Mouse (Mus musculus) ES-Bruce4 (cell line): Measurements from ENCODE around the gene Cacna1e. TPM values are rescaled to one million over a fixed set of nuclear protein-coding genes. Genes with fewer than 3 reads are reported as not detected.

Experiments
- H3K27ac ChIP-seq: 2 replicates; pipeline ENCODE4 v1.5.1; 2012; ENCODE audit warnings: low read length, inconsistent platforms; ENCODE audit not compliant: insufficient read depth
- H3K27me3 ChIP-seq: 2 replicates; pipeline ENCODE4 v1.6.1; 2012; ENCODE audit warnings: mild to moderate bottlenecking, low read length, inconsistent platforms; ENCODE audit not compliant: control insufficient read depth, poor library complexity, insufficient read depth, severe bottlenecking
- H3K36me3 ChIP-seq: 2 replicates; pipeline ENCODE4 v1.6.1; 2012; ENCODE audit warnings: inconsistent platforms, mild to moderate bottlenecking, low read length, moderate library complexity; ENCODE audit not compliant: control insufficient read depth, poor library complexity, insufficient read depth, severe bottlenecking
- H3K4me1 ChIP-seq: one replicate; pipeline ENCODE4 v1.8.1; 2011; ENCODE audit warnings: low read length; ENCODE audit not compliant: control insufficient read depth, insufficient read depth
- H3K4me3 ChIP-seq: 2 replicates; pipeline ENCODE4 v1.5.1; 2011; ENCODE audit warnings: low read depth, mild to moderate bottlenecking, low read length
- H3K9ac ChIP-seq: 2 replicates; pipeline ENCODE4 v1.6.1; 2012; ENCODE audit warnings: low read depth, mild to moderate bottlenecking, inconsistent platforms; ENCODE audit not compliant: poor library complexity, severe bottlenecking
- H3K9me3 ChIP-seq: replicated peaks from 2 replicates; pipeline ENCODE4 v1.6.1; 2012; ENCODE audit warnings: mild to moderate bottlenecking, low read length, inconsistent platforms; ENCODE audit not compliant: control insufficient read depth, poor library complexity, insufficient read depth, severe bottlenecking
- CTCF ChIP-seq: IDR thresholded peaks from one replicate; pipeline ENCODE4 v1.8.1; 2011; ENCODE audit warnings: low read depth, low read length
- EP300 ChIP-seq: IDR thresholded peaks from 2 replicates; pipeline ENCODE4 v1.6.1; 2011; ENCODE audit warnings: low read depth, low read length; ENCODE audit not compliant: insufficient read depth
- POLR2A ChIP-seq: IDR thresholded peaks from one replicate; pipeline ENCODE4 v1.8.1; 2011; ENCODE audit warnings: low read length; ENCODE audit not compliant: insufficient read depth
- polyA plus RNA-seq: library from polyadenylated mRNA; stranded (reverse); fragments of >200 nt; gene quantifications from 2 replicates; pipeline ENCODE4 v1.2.4, GENCODE M21; 2011; ENCODE audit warnings: low read depth; ENCODE audit not compliant: missing spikeins, insufficient read depth, insufficient read length

Cacna1e gene
- polyA plus RNA-seq, 1 experiment, result 0.10 TPM

DNA sequence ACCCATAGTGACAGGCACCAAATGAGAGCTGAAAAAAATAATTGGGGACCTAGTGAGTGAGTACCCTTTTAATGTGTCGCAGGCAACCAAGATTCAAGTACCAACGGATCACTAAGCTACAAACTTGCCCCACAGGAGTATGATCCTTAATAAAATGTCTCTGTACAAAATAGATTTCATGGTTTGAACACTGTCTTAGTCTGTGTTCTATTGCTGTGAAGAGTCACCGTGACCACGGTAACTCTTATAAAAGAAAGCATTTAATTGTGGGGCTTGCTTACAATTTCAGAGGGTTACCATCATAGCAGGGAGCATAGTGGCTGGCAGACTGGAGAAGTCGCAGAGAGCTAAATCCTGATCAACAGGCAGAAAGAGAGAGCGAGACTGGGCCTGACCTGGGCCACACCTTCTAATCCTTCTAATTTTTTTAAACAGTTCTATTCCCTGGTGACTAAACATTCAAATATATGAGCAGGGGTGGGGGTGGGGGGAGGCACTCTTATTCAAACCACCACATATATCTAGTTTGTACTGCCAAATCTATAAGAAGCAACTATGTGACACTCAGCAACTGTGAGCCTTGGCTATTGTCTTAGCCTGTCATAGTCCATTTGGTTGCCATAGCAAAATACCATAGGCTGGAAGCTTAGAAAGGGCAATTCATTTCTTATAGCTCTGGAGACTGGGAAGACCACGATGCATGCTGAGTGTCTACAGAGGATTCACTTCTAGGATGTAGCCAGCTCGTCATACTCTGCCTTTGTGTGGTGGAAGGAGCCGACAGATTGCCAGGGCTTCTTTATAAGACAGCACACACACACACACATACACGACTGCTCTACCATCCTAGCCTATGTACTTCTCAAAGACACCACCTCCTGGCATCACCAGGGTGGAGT, 52.8 kb downstream of the Cacna1e start:
- Histone ChIP-seq H3K9ac (no peak overlapping the region), H3K4me3 (no peak overlapping the region), H3K36me3 (no peaks in the 10 kb centered on the region), H3K9me3 (no peaks in the 10 kb centered on the region), H3K4me1 (no peaks in the 10 kb centered on the region), H3K27me3 (no peaks in the 10 kb centered on the region), H3K27ac (no peak overlapping the region)
- TF ChIP-seq POLR2A (no peak), CTCF (no peak), EP300 (no peak)

DNA sequence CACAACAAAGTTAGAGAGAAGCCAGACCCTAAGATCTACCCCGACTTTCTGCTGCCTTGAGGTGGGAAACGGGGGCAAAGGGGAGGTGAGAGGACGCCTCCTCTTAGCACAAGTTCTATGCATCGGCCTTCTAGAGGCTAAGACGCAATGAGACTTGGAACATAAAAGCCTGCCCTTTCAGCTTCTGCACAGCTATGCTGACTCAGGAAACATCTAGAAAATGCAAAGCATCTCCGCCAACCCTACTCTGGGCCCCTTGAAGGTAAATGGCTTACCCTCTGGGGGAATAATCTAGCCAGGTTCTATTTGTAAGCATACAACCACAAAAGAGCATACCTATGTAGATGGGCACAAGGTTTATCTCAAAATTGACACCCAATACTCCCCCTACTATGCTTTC, 54.2 kb downstream of the Cacna1e start:
- Histone ChIP-seq H3K9me3 (no peaks in the 10 kb centered on the region), H3K36me3 (no peaks in the 10 kb centered on the region), H3K27me3 (no peaks in the 10 kb centered on the region), H3K4me1 (no peaks in the 10 kb centered on the region), H3K27ac (no peak overlapping the region), H3K4me3 (no peak overlapping the region), H3K9ac (no peak overlapping the region)
- no peak for TF ChIP-seq CTCF
- no peak for TF ChIP-seq EP300
- TF ChIP-seq POLR2A, result no peak

DNA sequence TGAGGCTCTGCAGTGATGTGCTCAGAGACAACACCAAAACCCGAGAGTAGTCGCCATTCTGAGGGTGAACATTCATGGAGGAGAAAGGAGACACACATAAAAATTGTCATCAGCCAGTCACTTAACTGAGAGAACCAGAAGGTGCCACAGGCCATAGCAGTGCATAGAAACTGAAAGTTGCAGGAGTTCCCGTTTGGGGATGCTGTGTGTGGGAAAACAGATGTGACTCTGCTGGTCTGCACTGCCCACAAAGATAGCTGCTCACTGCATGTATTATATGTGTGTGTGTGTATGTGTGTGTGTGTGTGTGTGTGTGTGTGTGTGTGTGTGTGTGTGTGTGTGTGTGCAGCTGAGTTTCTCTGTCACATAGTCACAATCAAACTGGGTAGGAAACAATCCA, 61.2 kb downstream of the Cacna1e start:
- H3K4me1 ChIP-seq, result no peaks in the 10 kb centered on the region
- no peaks in the 10 kb centered on the region for H3K27me3 ChIP-seq
- no peaks in the 10 kb centered on the region for H3K36me3 ChIP-seq
- no peaks in the 10 kb centered on the region for H3K9me3 ChIP-seq
- no peak overlapping the region for H3K9ac ChIP-seq
- H3K27ac ChIP-seq, result no peak overlapping the region
- TF ChIP-seq POLR2A (no peak), EP300 (no peak), CTCF (no peak)
- no peak overlapping the region for H3K4me3 ChIP-seq

DNA sequence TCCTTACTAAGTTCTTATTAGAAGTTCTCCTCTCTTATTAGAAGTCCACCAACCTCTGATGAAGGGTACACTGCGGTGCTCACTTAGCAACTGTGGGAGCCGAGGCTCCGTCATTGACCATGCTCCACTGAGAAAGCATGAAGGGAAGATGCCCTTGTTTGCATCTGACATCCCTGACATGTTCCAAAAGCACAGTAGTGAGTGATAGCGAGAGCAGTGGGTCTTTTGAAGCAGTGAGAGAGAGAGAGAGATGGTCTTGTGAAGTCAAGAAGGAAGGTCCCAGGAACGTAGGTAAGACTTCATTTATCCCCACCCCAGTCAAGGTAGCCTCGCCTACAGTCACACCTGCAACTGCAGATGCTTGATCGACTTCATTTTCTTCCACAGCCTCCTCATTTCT, 63.9 kb downstream of the Cacna1e start:
- Histone ChIP-seq H3K4me3 (no peak overlapping the region), H3K27ac (no peak overlapping the region), H3K9me3 (no peaks in the 10 kb centered on the region), H3K36me3 (no peaks in the 10 kb centered on the region), H3K27me3 (no peaks in the 10 kb centered on the region), H3K9ac (no peak overlapping the region), H3K4me1 (no peaks in the 10 kb centered on the region)
- TF ChIP-seq CTCF, result no peak
- no peak for TF ChIP-seq POLR2A
- TF ChIP-seq EP300, result no peak

DNA sequence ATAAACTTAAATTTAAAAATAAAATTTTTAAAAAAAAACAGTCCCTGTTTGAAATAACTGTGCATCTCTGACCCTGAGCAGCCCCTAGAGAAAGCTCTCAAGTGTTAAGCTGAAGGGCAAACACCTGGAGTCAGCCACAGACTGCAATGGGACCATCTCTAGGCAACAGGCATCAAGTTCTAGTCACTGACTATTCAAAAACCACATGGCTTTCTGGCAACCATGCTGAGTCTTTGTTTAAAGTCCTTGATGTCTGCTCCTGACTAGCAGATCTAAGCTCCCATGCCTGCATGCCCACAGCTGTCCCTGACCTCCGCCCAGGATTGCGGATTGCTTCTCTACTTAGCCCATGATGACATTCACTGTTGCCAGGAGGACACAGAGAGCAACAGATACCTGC, 64.3 kb downstream of the Cacna1e start:
- H3K27me3 ChIP-seq, result no peaks in the 10 kb centered on the region
- no peak for TF ChIP-seq CTCF
- no peaks in the 10 kb centered on the region for H3K9me3 ChIP-seq
- no peak overlapping the region for H3K9ac ChIP-seq
- H3K4me3 ChIP-seq, result no peak overlapping the region
- H3K27ac ChIP-seq, result no peak overlapping the region
- H3K36me3 ChIP-seq, result no peaks in the 10 kb centered on the region
- no peaks in the 10 kb centered on the region for H3K4me1 ChIP-seq

DNA sequence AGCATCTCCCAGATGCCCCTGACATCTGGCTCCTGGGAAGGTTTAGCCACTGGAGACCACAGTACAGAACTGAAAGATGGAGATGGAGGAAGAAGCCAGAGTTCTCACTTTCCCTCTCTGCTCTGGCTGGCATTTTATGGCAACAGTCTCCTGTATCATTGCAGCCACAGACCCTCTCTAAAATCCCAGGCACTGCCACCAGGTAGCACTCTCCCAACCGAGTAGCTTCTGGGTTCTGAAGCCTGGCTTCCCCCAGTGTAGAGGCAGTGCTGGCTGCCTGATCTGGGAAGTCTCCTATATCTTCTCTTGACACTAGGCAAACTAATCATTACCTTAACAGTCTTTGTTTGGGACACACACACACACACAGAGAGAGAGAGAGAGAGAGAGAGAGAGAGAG, 65.6 kb downstream of the Cacna1e start:
- TF ChIP-seq POLR2A, result no peak
- no peaks in the 10 kb centered on the region for H3K4me1 ChIP-seq
- H3K36me3 ChIP-seq, result no peaks in the 10 kb centered on the region
- H3K27ac ChIP-seq, result no peak overlapping the region
- no peak overlapping the region for H3K9ac ChIP-seq
- no peaks in the 10 kb centered on the region for H3K27me3 ChIP-seq
- no peaks in the 10 kb centered on the region for H3K9me3 ChIP-seq
- H3K4me3 ChIP-seq, result no peak overlapping the region
